Mouse (Mus musculus): ENCODE measurements around the gene Foxb1.

DNA sequence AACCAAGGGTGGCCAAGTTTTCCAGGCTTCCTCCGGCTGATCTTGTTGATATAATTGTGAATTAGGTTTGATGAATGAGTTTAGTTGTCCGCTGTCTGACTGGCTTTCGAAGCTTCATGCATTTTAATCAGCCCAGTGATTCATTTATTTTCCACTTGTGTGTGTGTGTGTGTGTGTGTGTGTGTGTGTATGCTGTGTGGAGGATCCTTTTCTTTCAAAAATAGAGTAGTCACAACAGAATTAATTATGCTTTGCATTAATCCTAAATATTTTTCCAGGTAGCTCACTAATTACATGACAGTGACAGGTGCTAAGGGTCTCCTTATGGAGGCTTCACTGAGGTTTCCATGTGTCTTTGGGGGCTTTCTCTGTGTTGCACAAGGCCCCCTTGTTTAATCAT lies 4.3 kb downstream of the Foxb1 start:
- TF ChIP-seq CTCF (IDR thresholded peaks at IDR 0.05; ENCODE audit: extremely low read depth, insufficient read depth, insufficient read length, insufficient replicate concordance): no peak
- TF ChIP-seq POLR2A (IDR thresholded peaks at IDR 0.05; ENCODE audit: low read depth, low read length): no peak
